Mouse (Mus musculus) myocyte (in vitro differentiated cells): ENCODE measurements around the gene Bik. TPM values are rescaled to one million over a fixed set of nuclear protein-coding genes. Genes with fewer than 3 reads are reported as not detected.

Experiments
- H3K27me3 ChIP-seq: one replicate; pipeline ENCODE4 v1.6.1; 2011; ENCODE audit not compliant: control insufficient read depth, insufficient read depth, insufficient read length
- H3K36me3 ChIP-seq: one replicate; pipeline ENCODE4 v1.6.1; 2011; ENCODE audit not compliant: control insufficient read depth, insufficient read depth
- H3K4me2 ChIP-seq: one replicate; pipeline ENCODE4 v1.6.1; 2011; ENCODE audit warnings: low read depth, control low read depth
- H3K4me3 ChIP-seq: one replicate; pipeline ENCODE4 v1.5.1; 2011; ENCODE audit warnings: mild to moderate bottlenecking, control low read depth, moderate library complexity
- H3K79me2 ChIP-seq: one replicate; pipeline ENCODE4 v1.6.1; 2011; ENCODE audit not compliant: control insufficient read depth, insufficient read depth
- H3ac ChIP-seq: one replicate; pipeline ENCODE4 v1.6.1; 2011; ENCODE audit not compliant: control insufficient read depth, insufficient read length
- CEBPB ChIP-seq: IDR thresholded peaks from 2 replicates; pipeline ENCODE4 v1.6.1; 2011; ENCODE audit warnings: mild to moderate bottlenecking, moderate library complexity; ENCODE audit not compliant: poor library complexity, insufficient read depth, severe bottlenecking
- E2F4 ChIP-seq: IDR thresholded peaks from one replicate; pipeline ENCODE4 v1.6.1; 2011; ENCODE audit warnings: mild to moderate bottlenecking, control low read depth, moderate library complexity; ENCODE audit not compliant: insufficient read depth
- MAX ChIP-seq: IDR thresholded peaks from one replicate; pipeline ENCODE4 v1.6.1; 2011; ENCODE audit warnings: low read depth, mild to moderate bottlenecking, control low read depth
- MYOD1 ChIP-seq, 3 experiments: IDR thresholded peaks; one replicate each; pipeline ENCODE4 v1.6.1; 2011; ENCODE audit warnings: control low read depth in 2 of 3, low read depth in 2 of 3, mild to moderate bottlenecking in 2 of 3, moderate library complexity in 1 of 3; ENCODE audit not compliant: insufficient read length in 2 of 3, control insufficient read depth in 1 of 3
- MYOG ChIP-seq, 3 experiments: IDR thresholded peaks; one replicate each; pipeline ENCODE4 v1.6.1; 2011; ENCODE audit warnings: control low read depth in 2 of 3, low read depth in 2 of 3, mild to moderate bottlenecking in 2 of 3; ENCODE audit not compliant: insufficient read length in 2 of 3, control insufficient read depth in 1 of 3, insufficient read depth in 1 of 3
- POLR2A ChIP-seq: IDR thresholded peaks from one replicate; pipeline ENCODE4 v1.6.1; 2011; ENCODE audit warnings: low read depth, mild to moderate bottlenecking, control low read depth, moderate library complexity; ENCODE audit not compliant: insufficient read length
- POLR2AphosphoS2 ChIP-seq: IDR thresholded peaks from one replicate; pipeline ENCODE4 v1.6.1; 2011; ENCODE audit warnings: low read depth, control low read depth; ENCODE audit not compliant: insufficient read length
- REST ChIP-seq: IDR thresholded peaks from one replicate; pipeline ENCODE4 v1.6.1; 2011; ENCODE audit warnings: mild to moderate bottlenecking, control low read depth, moderate library complexity; ENCODE audit not compliant: insufficient read depth, insufficient read length
- SRF ChIP-seq: IDR thresholded peaks from one replicate; pipeline ENCODE4 v1.6.1; 2011; ENCODE audit warnings: low read depth; ENCODE audit not compliant: control insufficient read depth, insufficient read length
- TCF12 ChIP-seq: IDR thresholded peaks from one replicate; pipeline ENCODE4 v1.6.1; 2011; ENCODE audit warnings: mild to moderate bottlenecking, control low read depth; ENCODE audit not compliant: poor library complexity, insufficient read depth, severe bottlenecking
- TCF3 ChIP-seq: IDR thresholded peaks from one replicate; pipeline ENCODE4 v1.6.1; 2011; ENCODE audit warnings: low read depth, control low read depth; ENCODE audit not compliant: insufficient read length
- USF1 ChIP-seq: IDR thresholded peaks from one replicate; pipeline ENCODE4 v1.6.1; 2011; ENCODE audit warnings: low read depth, mild to moderate bottlenecking, control low read depth, moderate library complexity
- polyA plus RNA-seq: library from polyadenylated mRNA; unstranded; fragments of >200 nt; fragmentation: generic; extraction: Trizol; gene quantifications from one replicate; pipeline ENCODE4 v1.2.1, GENCODE M21; 2012; ENCODE audit warnings: missing spikeins

Bik gene
- polyA plus RNA-seq, 1 experiment: 1.3 TPM

DNA sequence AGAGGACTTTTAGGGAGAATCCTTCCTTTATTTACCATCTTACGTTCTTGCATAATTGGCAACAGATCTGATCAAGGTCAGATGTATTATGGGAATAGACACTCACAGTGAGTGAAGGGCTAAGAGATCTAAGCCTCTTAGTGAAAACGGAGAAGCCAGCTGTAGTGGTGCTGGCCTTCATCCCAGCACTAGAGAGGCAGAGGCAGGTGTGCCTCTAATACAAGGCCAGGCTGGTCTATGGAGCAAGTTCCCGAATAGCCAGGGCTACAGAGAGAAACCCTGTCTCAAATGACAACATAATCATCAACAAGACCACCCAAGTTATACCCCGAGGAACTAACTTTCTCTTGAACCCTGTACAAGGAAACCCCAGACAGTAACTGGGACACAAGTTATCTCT, 56.3 kb downstream of the Bik start:
- TF ChIP-seq MYOG (IDR thresholded peaks at IDR 0.05; ENCODE audit: control insufficient read depth in 1 of 3, insufficient read depth in 1 of 3, insufficient read length in 2 of 3, low read depth in 2 of 3): peak in 2 of 3 experiments; percentile 65 to 74
- TF ChIP-seq E2F4: no peak
- peak; percentile 67 for TF ChIP-seq TCF12
- peak; percentile 99 for TF ChIP-seq MYOD1 (IDR thresholded peaks at IDR 0.05; ENCODE audit: control insufficient read depth in 1 of 3, insufficient read length in 2 of 3, low read depth in 2 of 3)
- TF ChIP-seq CEBPB: no peak
- TF ChIP-seq TCF3: peak; percentile 51
- TF ChIP-seq USF1: no peak
- TF ChIP-seq POLR2AphosphoS2: no peak
- TF ChIP-seq MAX: no peak

DNA sequence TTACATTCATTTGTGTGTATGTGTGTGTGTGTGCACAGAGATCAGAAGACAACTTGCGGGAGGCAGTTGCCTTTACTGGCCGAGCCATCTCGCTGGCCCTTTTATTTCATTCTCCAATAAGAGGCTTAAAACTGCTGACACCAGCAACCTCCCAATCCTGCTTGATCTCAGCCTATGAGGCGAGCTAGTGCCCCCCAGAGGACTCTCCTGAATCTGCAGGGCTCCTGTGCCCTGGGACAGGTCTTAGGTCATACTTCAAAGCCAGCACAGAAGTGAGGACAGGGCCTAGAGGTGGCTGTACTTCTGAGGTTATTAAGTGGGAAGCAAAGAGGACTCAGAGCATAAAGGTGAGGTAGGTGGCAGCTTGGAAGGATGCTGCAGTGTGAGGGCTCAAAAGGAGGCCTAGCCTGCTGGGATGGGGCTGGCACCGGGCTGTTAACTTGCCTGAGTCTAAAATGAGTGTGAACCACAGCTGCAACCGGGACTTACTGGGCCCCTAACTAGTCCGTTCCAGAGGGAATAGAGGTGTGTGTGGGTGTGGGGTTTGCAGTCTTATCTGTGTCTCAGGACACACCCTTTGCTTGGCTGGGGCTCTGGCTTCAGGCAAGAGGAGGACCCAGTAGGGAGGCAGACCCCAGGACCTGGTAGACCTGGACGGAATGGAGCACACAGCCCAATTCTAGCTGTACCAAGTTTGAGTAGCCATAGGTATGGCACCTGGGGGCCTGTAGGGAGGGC, 56.9 kb downstream of the Bik start:
- no peak for TF ChIP-seq MAX
- TF ChIP-seq TCF3: no peak
- no peak for TF ChIP-seq REST
- no peak for TF ChIP-seq CEBPB
- TF ChIP-seq POLR2AphosphoS2: no peak
- TF ChIP-seq SRF: no peak
- TF ChIP-seq E2F4: no peak
- TF ChIP-seq MYOG (IDR thresholded peaks at IDR 0.05; ENCODE audit: control insufficient read depth in 1 of 3, insufficient read depth in 1 of 3, insufficient read length in 2 of 3, low read depth in 2 of 3): no peak
- TF ChIP-seq MYOD1 (IDR thresholded peaks at IDR 0.05; ENCODE audit: control insufficient read depth in 1 of 3, insufficient read length in 2 of 3, low read depth in 2 of 3): no peak
- TF ChIP-seq USF1: no peak
- TF ChIP-seq TCF12: no peak
- no peak for TF ChIP-seq POLR2A

More for the DNA sequence above, 56.3 kb downstream of the Bik start:
- Histone ChIP-seq H3K79me2 (no peaks in the 10 kb centered on the region), H3K4me2 (peak overlapping the region; percentile 36), H3K4me3 (no peak overlapping the region), H3ac (no peak overlapping the region), H3K27me3 (no peaks in the 10 kb centered on the region), H3K36me3 (peaks cover 20% of the 10 kb centered on the region)

GRCm38 (mm10) chr15:83584741-83585220, 58.1 kb downstream of the Bik start:
- TF ChIP-seq MYOG (IDR thresholded peaks at IDR 0.05; ENCODE audit: control insufficient read depth in 1 of 3, insufficient read depth in 1 of 3, insufficient read length in 2 of 3, low read depth in 2 of 3): no peak
- TF ChIP-seq TCF12: no peak
- peaks cover 28% of the 10 kb centered on the region for H3K36me3 ChIP-seq
- H3K27me3 ChIP-seq: no peaks in the 10 kb centered on the region
- no peak overlapping the region for H3ac ChIP-seq
- no peak overlapping the region for H3K4me3 ChIP-seq
- no peak overlapping the region for H3K4me2 ChIP-seq
- peaks cover 2% of the 10 kb centered on the region for H3K79me2 ChIP-seq

More for the DNA sequence above, 56.9 kb downstream of the Bik start:
- no peak overlapping the region for H3K4me3 ChIP-seq
- H3K27me3 ChIP-seq: no peaks in the 10 kb centered on the region
- H3K36me3 ChIP-seq: peaks cover 23% of the 10 kb centered on the region
- H3K4me2 ChIP-seq: peak overlapping the region; percentile 36
- H3K79me2 ChIP-seq: no peaks in the 10 kb centered on the region
- H3ac ChIP-seq: no peak overlapping the region

GRCm38 (mm10) chr15:83590841-83591240, 64.2 kb downstream of the Bik start:
- H3K4me3 ChIP-seq: no peak overlapping the region
- no peak overlapping the region for H3K4me2 ChIP-seq
- TF ChIP-seq MYOD1 (IDR thresholded peaks at IDR 0.05; ENCODE audit: control insufficient read depth in 1 of 3, insufficient read length in 2 of 3, low read depth in 2 of 3) (no peak), TCF12 (no peak), MYOG (IDR thresholded peaks at IDR 0.05; ENCODE audit: control insufficient read depth in 1 of 3, insufficient read depth in 1 of 3, insufficient read length in 2 of 3, low read depth in 2 of 3) (no peak), CEBPB (no peak), POLR2AphosphoS2 (no peak), USF1 (no peak)
- H3K79me2 ChIP-seq: peaks cover 50% of the 10 kb centered on the region
- peaks cover 23% of the 10 kb centered on the region for H3K36me3 ChIP-seq
- no peak overlapping the region for H3ac ChIP-seq
- no peaks in the 10 kb centered on the region for H3K27me3 ChIP-seq

- Histone ChIP-seq H3K4me2 (no peak overlapping the region), H3K36me3 (peaks cover 15% of the 10 kb centered on the region), H3K4me3 (no peak overlapping the region), H3ac (no peak overlapping the region), H3K27me3 (no peaks in the 10 kb centered on the region), H3K79me2 (peaks cover 50% of the 10 kb centered on the region)
- TF ChIP-seq MYOG (IDR thresholded peaks at IDR 0.05; ENCODE audit: control insufficient read depth in 1 of 3, insufficient read depth in 1 of 3, insufficient read length in 2 of 3, low read depth in 2 of 3): peak in 2 of 3 experiments; percentile 67 to 85
- no peak for TF ChIP-seq CEBPB
- TF ChIP-seq POLR2A: no peak
- TF ChIP-seq REST: no peak
- TF ChIP-seq E2F4: no peak
- TF ChIP-seq TCF12: no peak
- peak in 2 of 3 experiments; percentile 46 to 89 for TF ChIP-seq MYOD1 (IDR thresholded peaks at IDR 0.05; ENCODE audit: control insufficient read depth in 1 of 3, insufficient read length in 2 of 3, low read depth in 2 of 3)
- TF ChIP-seq SRF: no peak
Observed at GRCm38 (mm10) chr15:83591758-83592157, 65.1 kb downstream of the Bik start.
